Mouse (Mus musculus) left cerebral cortex, postnatal 10 days (tissue): ENCODE measurements around the gene Ndufb5. TPM values are rescaled to one million over a fixed set of nuclear protein-coding genes. Genes with fewer than 3 reads are reported as not detected.
"Not testable (repeated sequence)": the region's sequence is repeated elsewhere in the genome, so short reads cannot be mapped to it uniquely, and the experiment has no call there.

Source experiments
- DNase-seq, 2 experiments: peaks; one replicate each; pipeline ENCODE4 v3.0.0; 2021 to 2022; ENCODE audit warnings: low spot score in 2 of 2, mixed read lengths in 1 of 2; ENCODE audit errors: extremely low spot score in 1 of 2
- intact Hi-C: fragments of 180-260 bp; cut with DNase I; formaldehyde crosslinking; loops from one replicate; pipeline ENCODE4 v1.15.1; 2025
- total RNA-seq, 2 experiments: library from RNA; stranded (reverse); gene quantifications; 2 replicates each; pipeline ENCODE4 v1.2.3; 2021

Gene Ndufb5
- total RNA-seq = 100 to 1,000 TPM; 194 to 198 TPM

DNA sequence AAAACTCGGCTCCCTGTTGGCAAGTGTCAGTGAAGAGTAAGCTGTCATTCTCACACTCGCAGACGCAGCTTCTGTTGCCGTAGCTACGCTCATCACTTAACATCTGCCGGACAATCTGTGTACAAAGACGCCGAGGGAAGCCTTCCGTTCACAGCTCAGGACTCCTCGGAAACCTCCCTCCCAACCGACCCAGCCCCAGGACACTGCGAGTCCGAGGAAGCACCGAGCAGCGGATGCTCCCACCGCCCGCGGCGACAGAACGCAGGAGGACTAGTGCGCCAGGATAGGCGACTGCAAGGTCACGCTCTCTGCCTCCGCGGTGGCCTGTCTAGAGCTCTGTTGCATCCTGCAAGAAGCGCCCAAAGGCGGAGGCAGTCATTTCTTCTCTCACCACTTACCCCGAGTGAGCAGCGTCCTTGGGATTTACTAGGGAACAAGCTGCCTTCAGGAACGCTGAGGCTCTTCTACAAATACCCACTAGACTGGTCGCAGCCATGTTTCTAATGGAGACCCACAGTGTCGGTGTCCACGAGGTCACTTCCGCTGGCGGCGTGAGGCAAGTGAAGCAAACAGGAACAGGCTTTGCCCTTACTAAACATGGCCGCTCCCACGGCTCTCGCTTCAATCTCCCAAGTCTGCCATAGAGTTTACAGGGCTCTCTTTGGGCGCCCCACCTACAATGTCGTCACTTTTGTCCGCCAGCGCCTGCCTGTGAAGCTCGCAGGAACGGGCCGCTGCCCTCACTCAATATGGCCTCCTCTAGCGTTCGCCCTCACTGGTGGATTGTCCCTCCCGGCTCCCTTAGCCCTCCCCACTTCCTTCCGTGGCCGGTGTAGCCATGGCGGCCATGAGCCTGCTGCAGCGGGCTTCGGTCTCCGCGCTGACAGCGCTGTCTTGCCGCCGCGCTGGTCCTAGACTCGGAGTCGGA, at the start of gene Ndufb5:
TSS of gene Ndufb5 (plus strand) at position 747 of the 928 bp plus-strand sequence.
- intact Hi-C loops = loop anchor here (5.0 to 10.0 kb wide), 2 partner anchors 81 to 1068 kb away; partner anchors contain the start of gene Usp13
- DNase-seq = peak; percentile 98 to 99

DNA sequence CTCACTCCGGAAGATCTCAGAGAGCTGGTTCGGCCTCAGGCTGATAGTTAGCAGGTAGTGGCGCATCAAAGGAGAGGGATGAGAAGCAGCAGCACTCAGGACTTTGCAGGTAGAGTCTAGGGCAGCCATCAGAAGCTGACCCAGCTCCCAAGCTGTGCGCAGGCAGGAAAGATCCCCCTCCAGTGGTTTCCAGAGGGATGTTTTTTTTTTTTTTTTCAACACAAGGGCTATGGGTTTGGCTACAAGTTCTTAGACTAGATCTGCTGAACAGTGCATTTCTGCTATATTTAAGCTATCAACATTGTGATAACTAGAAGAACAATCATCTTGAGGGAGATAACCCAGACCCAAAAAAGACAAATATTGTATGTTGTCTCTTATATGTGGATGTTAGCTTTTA, 49.6 kb upstream of the Ndufb5 start:
- intact Hi-C loops = no loop called here
- no peak for DNase-seq

DNA sequence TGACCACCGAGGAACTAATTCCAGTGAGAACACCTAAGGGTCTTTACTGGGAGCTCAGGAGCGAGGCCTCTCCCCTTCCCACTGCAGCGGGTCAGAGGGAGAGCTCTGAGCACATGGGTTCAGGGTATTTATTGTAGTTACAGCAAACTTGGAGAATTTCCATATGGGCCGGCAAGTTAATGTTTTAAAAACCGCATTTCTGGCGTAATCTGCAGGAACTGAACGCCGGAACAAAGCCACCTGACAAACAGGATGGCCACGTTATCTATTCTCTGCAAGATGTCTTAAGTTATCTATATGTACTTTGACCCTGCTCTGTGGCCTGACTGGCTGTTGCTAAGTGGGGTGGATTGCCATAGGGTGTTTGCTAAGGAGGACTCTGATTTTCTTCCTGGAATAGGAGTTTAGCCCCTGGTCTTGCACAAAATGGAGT, 47.2 kb upstream of the Ndufb5 start:
- no peak for DNase-seq
- intact Hi-C loops = no loop called here

DNA sequence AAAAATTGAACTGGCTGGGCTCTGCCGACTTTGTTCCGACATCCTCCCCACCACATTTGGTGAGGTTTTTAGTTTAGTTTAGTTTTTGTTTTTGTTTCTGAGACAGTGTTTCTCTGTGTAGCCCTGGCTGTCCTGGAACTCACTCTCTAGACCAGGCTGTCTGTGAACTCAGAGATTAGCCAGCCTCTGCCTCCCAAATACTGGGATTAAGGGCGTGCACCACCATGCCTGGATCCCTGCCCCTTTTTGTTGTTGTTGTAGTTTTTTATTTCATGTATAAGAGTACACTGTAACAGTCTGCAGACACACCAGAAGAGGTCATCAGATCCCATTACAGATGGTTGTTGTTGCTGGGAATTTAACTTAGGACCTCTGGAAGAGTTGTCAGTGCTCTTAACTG, 46.8 kb upstream of the Ndufb5 start:
- intact Hi-C loops = no loop called here
- DNase-seq = no peak

DNA sequence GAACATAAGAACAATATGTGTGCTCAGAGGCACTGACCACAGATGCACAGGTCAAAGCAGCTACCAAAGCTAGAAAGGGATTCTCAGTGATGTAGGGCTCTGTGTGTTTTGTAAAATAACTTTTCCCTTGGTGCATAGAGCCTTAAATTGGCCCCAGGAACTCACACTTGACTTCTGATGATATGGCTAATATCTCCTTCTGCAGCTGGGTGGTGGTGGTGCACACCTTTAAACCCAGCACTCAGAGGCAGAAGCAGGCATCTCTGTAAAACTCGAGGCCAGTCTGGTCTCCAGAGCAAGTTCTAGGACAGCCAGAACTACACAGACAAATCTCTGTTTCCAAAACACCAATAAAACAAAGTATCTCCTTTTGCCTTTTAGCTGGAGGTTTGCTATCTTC, 45.9 kb upstream of the Ndufb5 start:
- intact Hi-C loops = no loop called here
- no peak for DNase-seq

DNA sequence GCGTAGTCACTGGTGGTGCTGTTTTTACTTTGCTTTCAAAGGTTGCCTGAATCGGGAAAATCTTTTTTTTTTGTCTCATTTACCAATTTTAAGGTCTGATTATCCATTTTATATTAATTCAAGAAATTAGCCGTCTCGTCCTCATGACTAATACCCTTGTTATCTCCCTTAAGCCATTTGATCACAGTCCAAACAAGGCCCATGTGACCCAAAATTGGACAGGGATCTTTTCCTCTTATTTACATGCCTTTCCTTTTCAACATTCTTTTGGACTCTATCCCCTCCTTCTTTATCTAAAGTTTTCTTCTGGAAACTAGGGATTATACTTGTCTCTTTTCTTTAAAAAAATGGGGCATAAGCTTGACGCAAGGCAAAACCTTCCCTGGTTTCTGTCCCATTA, 44.9 kb upstream of the Ndufb5 start:
- intact Hi-C loops = no loop called here
- DNase-seq = no peak

DNA sequence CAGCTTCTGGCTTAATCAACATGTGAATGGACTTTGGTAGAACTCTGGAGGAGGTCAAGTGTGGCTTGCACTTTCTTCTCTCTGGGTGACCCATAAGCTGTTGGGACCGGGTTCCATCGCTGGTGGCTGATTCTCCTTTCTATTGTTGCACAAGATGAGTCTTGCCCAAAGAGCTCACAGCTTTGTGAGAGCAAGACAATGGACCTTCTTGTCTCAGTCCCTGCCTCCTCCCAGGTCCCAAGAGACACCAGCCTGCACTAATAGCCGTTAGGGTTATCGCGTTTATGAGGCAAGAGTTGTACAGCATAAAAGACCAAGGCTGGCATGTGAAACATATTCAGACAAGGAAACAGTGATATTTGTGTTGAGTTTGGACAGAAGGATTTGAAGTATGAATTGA, 42.6 kb upstream of the Ndufb5 start:
- no peak for DNase-seq
- intact Hi-C loops = no loop called here

DNA sequence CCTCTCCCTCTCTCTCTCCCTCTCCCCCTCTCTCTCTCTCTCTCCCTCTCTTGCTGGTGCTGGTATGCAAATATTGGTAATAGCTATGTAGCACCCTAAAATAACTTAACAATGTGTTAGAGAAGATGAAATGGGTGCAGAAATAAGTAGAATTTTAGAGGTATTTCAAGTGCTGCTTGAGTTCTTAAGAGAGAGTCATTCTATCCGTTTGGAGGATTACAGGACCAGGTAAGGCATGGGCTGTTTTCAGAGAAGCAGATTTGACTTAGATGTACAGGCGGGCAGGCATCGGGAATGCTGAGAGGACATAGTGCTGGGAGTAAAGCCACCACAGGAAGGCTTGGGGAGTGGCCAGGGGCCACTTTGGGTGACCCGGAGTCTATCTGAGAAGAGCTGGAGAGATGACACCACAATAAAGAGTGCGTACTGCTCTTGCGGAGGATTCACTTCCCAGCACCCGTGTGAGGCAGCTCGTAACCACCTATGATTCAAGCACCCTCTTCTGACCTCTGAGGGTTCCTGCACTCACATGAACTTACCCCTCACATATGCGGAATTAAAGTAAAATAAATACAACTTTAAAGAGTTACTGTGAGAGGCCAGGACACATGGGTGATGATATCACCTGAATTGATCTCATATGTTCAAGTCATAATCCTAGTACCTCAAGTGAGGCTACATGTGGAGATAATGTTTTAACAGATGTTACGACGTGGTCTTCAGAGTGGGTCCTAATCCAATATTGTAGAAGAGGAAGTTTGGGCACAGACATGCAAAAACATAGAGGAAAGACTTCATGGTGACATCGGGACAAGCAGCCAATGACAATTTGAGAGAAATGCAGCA, 41.8 kb upstream of the Ndufb5 start:
- intact Hi-C loops = no loop called here

DNA sequence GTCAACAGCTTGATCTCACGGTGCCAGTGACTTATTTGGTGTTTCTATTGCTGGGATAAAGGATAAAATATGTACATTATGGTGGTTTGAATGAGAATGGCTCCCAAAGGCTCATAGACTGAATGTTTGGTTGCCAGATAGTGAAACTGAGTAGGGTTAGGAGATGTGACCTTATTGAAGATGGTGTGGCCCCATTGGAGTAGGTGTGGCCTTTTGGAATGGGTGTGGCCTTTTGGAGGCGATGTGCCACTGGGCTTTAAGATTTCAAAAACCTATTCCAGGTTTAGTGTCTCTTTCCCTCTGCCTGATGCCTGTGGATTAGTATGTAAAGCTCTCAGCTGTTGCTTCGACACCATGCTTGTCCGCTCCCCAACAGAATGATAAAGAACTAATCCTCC, 41.2 kb upstream of the Ndufb5 start:
- no peak for DNase-seq
- intact Hi-C loops = no loop called here

More for the DNA sequence above, 41.8 kb upstream of the Ndufb5 start:
- DNase-seq = no peak

DNA sequence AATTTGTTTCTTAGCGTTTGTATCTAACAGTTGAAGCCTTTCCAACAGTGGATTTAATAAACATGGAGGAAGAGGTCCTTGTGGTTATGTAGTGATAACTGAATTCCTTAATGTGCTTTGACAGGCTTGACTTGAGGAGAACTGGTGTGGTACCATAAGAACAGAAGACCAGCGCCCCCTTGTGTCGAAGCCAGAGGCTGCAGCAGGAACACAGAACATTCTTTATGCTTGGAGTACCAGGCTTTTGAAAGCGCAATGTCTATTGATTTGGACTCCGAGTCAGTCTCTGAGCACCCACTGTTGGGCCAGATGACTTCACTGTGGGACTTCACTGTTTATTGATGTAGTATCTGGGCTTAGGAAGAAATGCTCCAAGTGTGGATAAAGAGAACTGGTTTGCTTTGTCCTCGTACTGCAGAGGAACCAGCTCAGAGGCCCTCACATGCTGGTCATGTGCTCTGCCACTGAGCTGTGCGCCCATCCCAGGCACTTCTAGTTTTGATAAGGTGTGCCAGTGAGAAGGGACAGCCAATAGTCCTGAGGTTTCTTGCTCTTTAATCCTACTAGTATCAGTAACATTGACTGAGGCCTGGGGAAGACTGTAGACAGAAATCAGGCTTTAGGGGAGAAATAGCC, 38.4 kb upstream of the Ndufb5 start:
- intact Hi-C loops = loop anchor here (2.0 kb wide), 1 partner anchor 88 kb away; no protein-coding TSS in a partner anchor
- DNase-seq = peak; percentile 90 to 93

DNA sequence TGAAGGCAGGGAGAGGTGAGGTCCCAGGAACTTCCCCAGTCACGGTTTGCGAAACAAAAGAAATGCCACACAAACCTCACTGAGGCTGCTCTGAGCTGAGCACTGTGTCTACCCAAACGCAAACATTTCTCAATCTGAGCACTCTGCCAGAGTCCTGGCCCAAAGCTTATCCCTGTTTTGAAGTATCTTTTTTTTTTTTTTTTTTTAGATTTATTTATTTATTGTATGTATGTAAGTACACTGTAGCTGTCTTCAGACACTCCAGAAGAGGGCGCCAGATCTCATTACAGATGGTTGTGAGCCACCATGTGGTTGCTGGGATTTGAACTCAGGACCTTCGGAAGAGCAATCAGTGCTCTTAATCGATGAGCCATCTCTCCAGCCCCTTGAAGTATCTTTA, 32.8 kb upstream of the Ndufb5 start:
- intact Hi-C loops, DNase-seq: not testable (repeated sequence)

DNA sequence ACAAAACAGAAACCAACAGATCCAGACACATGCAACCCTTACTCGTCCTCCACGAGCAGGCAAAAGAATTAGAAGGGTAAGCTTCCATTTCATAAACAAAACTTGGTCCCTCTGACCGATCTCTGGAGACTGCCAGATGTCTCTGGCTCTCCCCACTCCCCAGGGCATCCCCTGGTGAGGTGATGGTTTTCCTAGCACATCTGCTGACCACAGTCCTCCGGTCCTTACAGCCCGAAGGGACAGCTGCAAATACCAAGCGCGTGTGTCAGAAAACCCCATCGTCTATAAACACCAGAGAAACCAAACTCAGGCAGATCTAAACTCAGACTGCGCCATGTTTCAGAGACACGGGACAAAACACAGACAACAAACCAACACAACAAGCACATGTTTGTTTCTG, 32.2 kb upstream of the Ndufb5 start:
- DNase-seq, intact Hi-C loops: not testable (repeated sequence)

DNA sequence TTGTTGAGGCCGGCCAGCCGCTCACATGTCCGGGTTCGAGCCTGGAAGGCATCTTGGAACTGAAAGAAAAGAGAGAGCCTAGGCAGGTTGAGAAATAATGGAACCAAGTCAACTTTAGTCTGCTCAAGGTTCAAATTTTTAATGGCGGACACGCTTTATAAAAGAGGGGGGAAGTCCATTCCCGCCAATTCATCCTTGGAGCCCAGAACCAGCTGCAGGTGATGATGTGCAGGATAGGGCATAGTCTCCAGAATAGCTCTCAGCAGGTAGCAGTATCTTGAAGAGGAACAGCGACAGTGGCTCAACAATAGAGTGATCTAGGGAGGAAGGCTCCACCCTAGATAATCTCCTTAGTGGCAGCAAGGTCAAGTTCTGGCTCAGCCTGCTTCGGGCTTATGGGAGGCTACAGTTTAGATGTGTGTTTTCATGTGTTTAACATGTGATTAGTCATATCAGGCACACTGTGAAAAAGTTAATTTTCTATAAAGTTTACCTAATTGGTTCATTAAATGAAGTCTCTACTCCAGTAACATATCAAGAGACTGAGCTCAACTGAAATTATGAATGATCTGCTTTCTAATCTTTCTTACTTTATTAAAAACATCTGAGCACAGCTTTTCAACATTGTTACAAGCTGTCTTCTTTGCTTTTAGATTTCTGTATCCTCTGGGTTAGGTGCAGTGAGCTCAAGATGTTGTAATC, 31.0 kb upstream of the Ndufb5 start, which contains the start of gene Actl6a:
TSS of gene Actl6a (plus strand) at position 652 of the 702 bp plus-strand sequence.
- DNase-seq, intact Hi-C loops: not testable (repeated sequence)

DNA sequence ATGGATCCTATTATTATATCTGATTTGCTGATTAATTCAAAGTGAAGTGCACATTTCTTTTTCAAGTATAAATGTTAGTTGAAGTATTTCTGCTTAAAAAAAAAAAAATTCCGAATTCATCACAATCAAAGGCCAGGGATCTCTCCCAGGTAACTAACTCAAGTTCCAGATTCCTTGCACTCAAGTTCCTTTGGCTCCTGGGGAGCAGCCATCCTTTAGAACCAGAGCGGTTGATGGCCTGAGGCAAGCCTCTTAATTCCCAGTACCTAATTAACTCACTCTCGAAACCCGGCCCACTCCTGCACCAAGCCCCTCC, 28.8 kb upstream of the Ndufb5 start:
- intact Hi-C loops = no loop called here

DNA sequence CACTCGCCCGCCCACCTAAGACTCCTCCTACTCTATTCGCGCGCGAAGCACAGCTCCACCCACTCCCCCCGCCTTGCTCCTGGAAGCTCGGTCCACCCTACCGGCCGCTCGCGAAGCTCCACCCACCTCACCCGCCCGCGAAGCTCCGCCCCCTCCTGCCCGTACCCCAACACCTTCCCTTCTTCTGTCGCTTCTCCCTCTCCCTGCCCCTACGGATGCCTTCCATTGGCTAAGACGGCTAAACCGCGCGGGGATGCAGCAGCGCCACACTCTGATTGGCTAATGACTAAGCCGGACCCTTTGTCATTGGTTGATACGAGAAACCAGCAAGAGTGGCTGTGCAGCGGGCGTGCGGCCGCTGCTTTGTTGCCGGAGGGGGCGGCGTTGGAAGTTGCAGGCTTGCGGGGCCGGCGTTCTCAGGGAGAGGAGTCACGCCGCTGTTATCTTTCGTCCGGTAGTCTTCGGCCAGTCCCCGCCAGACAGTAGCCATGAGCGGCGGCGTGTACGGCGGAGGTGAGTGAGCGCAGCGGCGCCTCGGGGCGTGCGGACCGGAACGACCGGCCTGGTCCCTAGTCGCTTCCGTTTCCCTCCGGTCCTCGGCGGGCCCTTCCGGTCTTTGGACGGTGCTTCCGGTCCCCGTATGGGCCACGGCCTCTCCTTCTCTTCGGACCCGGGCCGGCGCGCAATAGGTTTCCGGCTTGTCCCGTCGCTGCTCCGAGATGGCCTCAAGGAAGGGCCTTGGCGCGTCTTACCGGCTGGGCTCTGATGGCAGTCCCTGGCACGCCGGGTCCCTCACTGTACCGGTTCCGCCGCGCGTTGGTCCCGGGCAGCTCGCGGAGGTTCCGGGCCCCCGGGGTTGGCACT, 28.2 kb upstream of the Ndufb5 start:
- intact Hi-C loops = no loop called here
- peak; percentile 97 to 98 for DNase-seq

More for the DNA sequence above, 28.8 kb upstream of the Ndufb5 start:
- DNase-seq = no peak

DNA sequence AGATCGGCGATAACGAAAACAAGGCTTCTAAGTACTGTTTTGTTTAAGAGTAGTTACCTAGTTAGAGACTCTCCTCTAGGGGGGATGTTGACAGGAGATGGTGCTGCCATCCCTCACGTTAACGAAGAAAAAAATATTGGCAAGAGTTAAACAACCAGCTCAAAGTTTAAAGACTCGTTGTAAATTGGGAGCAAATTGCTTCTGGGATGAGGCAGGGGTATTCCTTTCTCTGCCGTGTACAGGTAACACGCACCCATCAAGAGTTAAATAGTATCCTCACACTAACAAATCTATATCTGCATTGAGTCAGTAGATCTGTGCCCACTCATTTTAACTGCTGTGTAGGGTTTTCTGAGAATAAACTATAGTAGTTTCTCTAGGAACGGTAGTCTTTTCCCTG, 27.4 kb upstream of the Ndufb5 start:
- DNase-seq = no peak
- intact Hi-C loops = no loop called here

DNA sequence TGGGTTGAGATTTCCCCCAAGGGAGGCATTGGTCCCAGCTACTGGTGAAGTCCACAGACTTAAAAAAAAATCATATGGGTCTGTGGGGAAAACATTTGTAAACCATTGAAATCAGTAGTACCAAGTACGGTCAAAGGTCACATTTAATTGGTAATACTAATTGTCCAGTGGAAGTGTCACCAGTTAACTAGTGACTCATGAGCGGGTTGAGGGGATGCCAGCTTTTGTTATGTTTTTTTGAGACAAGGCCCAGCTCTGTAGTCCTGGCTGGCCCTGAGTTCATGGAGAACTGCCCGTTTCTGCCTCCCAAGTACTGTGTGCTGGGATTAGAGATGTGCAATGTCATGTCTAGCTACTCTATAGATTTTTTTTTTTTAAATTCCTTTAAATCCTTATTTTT, 23.1 kb upstream of the Ndufb5 start:
- intact Hi-C loops = no loop called here
- DNase-seq = no peak

DNA sequence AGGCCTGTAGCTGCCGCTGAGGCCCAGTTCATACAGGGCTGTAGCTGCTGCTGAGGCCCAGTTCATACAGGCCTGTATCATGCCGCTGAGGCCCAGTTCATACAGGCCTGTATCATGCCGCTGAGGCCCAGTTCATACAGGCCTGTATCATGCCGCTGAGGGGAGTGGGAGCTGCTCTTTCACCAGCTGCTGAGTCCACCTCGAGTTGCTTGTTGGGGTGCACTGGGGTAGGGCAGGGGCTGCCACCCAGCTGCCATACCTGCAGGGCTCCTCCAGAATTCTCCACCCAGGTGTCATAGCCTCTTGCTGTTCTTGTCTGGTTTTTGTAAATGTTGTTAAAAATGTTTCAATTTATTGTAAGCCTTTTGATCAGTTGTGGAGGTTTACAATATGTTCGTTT, 19.4 kb upstream of the Ndufb5 start:
- intact Hi-C loops, DNase-seq: not testable (repeated sequence)
